Mouse (Mus musculus): Measurements from ENCODE around the gene Prdm11.

The Prdm11 gene

GRCm38 (mm10) chr2:93011465-93011864, 34.5 kb downstream of the Prdm11 start:
- DNase-seq (ENCODE audit: low read depth): no peak

DNA sequence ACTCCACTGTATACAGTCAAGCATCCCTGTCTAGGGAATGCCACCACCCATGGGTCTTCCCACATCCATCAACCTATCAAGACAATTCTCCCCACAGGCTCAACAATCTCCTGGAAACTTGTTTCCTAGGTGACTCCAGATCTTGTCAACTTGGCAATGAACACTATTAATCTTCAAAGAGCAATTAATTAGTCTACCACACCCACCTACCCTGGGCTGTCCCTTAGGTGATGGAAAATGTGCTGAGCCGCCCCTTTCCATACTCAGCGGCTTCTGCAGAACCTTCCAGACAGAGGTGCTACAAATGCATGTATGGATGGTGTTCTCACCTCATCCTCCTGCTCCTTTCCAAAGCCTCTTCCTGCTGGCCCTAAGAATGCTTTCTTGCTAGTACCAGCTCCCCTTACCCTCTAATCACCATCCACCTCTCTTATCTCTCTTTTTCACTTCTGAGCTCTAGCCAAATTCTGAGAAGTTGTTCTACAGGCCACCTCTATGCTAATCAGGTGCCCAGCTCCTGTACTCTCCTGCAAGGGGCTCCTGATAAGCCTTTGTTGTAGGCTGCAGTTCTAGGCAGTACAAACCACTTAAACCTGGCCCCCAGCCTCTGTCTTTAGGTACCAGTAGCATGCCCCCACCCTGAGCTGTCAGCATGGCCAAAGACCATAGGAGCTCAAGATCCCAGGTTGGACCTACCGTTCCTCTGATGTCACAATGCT, 37.8 kb downstream of the Prdm11 start:
- no peak for DNase-seq (ENCODE audit: low read depth)

DNA sequence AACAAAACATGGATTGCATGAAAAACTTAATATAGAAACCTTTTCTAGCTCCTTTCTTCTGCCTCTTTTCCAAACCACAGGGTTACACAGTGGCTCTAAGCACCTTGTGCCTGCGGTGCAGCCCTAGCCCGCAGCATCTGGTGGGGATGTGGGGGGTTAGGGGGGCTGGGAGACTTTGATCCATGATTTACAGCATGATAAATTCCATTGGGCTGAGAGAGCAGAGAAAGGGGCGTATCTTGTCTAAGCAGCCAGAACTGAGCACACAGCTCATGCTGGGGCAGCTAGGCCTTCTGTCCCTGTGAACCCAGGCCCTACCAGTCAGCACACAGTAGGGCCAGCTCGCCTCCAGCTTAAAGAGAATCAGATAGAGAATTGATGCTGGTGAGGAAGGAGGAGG, 40.9 kb downstream of the Prdm11 start:
- DNase-seq (ENCODE audit: low read depth): no peak

- no peak for DNase-seq (ENCODE audit: low read depth)
Observed at GRCm38 (mm10) chr2:92991976-92992375, 54.0 kb downstream of the Prdm11 start.

DNA sequence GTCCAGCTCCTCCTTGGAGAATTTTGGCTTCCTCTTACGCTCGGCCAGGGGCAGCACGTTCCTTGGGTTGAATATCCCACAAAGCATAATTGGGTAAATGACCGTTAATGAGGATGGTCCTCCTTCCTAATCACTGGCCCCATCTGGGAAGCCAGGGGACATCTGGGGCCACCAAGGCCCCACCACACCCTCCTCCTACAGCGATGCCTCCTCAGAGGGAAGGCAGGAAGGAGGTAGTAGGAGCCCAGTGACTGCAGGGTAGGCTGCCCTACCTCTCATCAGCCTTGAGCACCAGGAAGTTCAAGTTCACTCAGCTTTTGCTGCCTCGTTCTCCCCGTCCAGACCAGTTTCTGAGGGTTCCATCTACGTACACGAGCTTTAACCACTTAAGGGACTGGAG, 56.4 kb downstream of the Prdm11 start:
- DNase-seq (ENCODE audit: low read depth): no peak

GRCm38 (mm10) chr2:92987901-92988631, 57.9 kb downstream of the Prdm11 start:
- no peak for DNase-seq (ENCODE audit: low read depth)

DNA sequence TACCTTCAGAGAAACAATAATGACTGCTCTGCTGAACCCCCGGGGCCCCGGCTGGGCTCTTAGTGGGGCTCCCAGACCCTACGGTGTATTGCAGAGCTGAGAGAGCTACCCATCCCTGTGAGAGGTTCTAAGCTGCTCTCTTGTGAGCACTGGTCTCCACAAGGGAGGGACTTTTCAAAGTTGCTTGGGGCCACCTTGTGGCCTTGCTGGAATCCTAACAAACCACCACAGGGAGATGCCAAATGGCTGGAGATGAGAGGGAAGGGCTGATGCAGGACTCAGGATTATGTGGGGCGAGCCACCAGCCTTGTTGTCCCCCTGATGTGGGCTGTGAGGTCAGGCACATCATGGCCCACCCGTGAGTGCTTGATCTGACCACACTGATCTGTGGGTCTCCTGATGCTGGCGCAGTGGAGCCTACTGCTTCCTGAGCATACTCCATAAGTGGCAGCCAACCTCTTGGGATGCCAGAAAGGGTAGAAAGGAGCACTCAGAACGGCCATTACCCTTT, 58.8 kb downstream of the Prdm11 start:
- DNase-seq (ENCODE audit: low read depth): no peak

- no peak for DNase-seq (ENCODE audit: low read depth)
Observed at GRCm38 (mm10) chr2:92985600-92985999, 60.4 kb downstream of the Prdm11 start.

DNA sequence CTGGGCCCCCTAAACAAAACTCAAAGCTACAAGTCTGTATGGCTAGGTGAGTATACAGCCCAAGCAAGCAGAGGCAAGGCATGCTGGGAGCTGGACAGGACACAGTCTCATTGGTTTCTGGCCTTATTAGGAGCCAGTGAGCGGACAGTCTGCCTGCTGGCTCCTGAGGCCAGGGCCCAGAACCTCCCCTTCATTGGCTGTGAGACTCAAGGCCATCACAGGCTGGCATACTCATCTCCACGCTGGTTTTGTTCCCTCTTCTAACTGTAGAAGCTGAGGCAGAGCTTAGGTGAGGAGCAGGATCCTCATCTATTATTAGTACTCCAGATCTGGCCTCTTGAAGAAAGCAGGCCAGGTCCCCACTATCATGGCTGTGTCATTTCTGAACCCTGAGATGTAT, 60.8 kb downstream of the Prdm11 start:
- no peak for DNase-seq (ENCODE audit: low read depth)

- DNase-seq (ENCODE audit: low read depth): no peak
Observed at GRCm38 (mm10) chr2:92984321-92985108, 61.5 kb downstream of the Prdm11 start.

DNA sequence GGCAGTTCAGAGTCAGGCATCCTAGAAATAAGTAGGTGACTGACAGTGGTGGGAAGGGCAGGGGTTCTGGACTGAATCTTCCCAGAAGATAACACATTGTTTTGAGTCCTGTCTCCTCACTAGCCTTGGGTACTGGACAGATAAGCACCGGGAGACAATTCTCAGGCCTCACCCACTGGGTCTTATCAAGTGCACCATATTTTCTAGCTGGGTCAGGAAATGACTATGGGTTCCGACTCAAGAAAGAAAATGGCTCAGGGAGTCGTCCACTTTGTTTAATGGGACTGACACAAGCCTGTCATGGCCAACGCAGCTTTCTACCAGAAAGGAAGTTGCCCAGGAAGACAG, 62.7 kb downstream of the Prdm11 start:
- DNase-seq (ENCODE audit: low read depth): no peak

DNA sequence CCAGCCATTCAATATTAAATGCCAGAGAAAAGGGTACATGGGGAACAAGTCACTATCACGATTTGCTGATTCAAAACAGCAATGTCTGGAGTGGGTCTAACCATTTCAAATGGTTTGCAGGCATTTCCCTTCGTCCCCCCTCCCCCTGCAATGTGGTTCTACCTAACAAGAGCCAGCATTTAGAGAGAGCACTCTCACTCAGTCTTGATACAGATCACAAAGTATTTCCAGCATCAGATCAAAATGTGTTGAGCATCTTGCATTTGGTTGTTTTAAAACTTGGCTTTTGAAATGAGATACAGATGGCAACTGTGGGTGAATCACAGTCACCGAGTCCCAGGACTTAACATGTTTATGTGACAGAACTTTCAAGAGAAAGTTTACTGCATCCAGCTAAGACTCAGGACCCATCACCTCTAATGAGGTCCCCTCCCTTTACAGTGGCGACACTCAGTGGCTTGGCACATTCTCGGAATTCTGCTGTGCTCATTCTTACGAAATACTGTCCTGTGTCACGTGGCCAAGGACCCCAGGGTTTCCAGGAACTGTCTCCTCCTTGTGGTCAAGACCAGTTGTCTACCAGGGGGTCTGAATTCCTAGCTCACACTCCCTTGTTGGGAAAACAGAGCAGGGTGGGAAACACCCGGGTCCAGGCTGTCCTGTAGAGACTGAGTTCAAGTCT, 63.2 kb downstream of the Prdm11 start:
- DNase-seq (ENCODE audit: low read depth): no peak

DNA sequence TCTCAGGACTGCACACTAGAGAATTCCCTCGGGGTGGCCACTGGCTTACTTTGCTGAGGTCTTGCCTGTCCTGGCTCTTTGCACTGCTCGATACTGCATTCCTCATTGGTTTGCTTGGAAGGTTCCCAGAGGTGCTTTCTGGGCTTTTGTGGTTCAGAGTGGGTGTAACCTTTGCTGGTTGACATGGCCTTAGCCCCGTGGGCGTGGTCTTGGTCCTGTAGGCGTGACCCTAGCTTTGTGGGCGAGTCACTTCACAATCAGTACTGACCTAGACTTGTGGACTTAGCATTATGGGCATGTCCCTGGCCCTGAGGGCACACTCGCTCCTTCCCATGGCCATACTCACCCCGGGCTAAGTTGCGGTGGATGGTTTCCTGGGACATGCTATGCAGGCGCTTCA, 65.8 kb downstream of the Prdm11 start:
- DNase-seq (ENCODE audit: low read depth): no peak

DNA sequence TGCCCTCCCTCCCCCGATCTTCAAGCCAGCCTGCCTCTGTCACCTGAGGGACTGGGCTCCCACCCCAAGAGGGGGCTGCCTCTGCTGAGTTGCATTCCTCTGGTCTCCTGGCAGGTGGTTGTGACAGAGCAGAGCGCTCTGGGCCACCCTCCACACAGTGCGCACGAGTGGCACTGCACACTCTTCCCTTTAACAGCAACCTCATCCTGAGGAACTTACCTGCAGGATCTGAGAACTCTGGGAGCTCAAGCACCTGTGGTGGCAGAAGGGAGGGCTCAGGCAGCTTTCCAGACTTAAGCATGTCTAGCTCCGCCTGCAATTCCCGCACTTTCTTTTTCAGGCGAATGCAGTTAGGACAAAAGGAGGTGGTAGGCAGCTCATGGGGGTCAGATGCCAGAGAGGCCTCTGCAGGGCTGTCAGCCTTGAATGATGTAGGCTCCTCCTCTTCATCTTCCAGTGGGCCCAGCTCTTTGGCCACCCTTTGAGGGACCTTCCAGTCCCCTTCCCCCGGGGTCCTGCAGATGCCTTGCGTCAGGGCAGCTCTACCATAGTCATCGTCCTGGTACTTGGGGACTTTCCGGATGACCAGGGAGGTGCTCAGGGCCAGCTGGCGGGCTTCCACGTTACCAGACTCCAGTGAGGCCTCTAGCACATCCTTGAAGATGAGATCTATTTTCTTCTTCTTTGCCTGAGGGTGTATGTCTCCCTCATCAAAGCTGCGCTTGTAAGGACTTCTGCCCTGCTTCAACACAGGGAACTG, 70.8 kb downstream of the Prdm11 start:
- DNase-seq (ENCODE audit: low read depth): no peak

- no peak for DNase-seq (ENCODE audit: low read depth)
Observed at GRCm38 (mm10) chr2:92973646-92974045, 72.3 kb downstream of the Prdm11 start.

- no peak for DNase-seq (ENCODE audit: low read depth)
Observed at GRCm38 (mm10) chr2:92972071-92972470, 73.9 kb downstream of the Prdm11 start.

DNA sequence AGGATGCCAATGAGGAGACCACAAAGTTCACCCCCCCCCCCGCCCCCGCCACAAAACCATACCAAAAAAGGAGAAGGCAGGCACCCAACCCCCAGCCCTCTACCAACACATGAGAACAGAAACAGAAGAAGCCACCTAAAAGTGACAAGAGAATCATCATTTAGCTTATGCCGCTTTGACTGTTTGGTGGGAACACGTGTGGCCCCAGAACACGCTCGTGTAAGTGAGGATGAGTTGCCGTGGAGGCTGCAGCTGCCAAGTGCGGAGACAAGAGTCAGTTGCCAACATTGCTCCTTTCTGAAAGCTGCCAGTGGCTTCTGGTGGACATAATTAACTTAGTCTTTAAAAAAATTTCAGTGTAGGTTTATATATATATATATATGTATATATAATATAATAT, 74.4 kb downstream of the Prdm11 start:
- no peak for DNase-seq (ENCODE audit: low read depth)

DNA sequence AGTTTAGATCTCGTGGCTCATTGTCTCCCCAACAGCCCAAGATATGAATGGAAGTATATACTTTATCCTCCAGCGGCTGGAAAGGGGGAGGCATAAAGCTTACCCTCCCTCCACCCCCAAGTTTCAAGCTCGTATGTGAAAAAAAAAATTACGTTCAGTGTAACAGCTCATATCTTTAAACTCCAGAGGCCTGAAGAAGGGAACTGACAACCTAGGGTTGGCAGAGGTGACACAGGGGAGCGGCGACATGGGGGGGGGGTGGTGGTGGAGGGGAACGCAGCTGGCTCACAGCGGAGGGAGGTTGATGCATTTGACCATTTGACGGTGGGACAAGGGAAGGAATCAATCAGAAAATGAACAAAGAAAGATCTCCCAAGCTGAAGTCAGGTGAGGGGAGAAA, 74.9 kb downstream of the Prdm11 start:
- no peak for DNase-seq (ENCODE audit: low read depth)

DNA sequence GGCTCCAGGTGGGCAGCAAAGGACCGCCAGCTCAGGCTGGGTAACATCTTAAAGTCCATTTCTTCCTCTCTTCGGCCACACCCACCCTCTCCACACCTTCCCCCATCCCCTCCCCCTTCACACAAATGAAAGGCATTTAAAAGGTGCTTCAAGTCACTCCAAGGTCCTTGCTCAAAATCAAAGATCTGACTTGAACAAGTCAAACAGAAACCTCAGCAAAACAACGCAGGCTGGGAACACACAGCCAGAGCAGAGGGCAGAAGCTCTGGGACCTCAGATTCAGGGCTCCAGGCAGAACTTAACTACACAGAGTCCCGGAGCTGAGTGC, 78.2 kb downstream of the Prdm11 start:
- no peak for DNase-seq (ENCODE audit: low read depth)

- no peak for DNase-seq (ENCODE audit: low read depth)
Observed at GRCm38 (mm10) chr2:92967032-92967838, 78.7 kb downstream of the Prdm11 start.

DNA sequence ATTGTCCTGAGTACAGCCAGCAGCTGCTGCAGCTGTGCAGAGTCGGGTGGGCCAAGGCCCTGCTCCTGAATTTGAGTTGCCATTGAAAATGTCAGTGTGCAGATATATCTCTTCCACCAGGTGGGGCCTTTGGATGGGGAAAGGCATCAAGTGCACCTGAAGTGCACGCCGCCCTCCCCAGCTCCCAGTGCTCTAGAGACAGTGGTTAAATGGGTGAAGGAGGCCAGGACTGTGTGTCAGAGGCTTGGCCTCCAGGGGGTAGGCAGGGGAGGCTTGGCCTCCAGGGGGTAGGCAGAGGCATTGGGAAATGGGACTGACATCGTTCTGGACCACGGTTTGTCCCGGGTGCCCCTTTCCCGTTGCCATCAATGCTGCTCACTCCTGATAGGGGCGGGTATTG, 79.7 kb downstream of the Prdm11 start:
- DNase-seq (ENCODE audit: low read depth): no peak

Data from fibroblast of lung, adult 2 months (primary cell).